Mouse (Mus musculus) thymus, adult 2 months (tissue): ENCODE measurements around the gene Msh4. TPM values are rescaled to one million over a fixed set of nuclear protein-coding genes. Genes with fewer than 3 reads are reported as not detected.

Experiments used
- DNase-seq: peaks from one replicate; pipeline ENCODE4 v3.0.0; 2021
- H3K27ac ChIP-seq: fragments of 200-500 bp; 2 replicates; pipeline ENCODE4 v1.5.1; 2012; ENCODE audit warnings: low read length, control low read depth; ENCODE audit not compliant: control insufficient read depth, insufficient read depth
- H3K27me3 ChIP-seq: fragments of 200-500 bp; 2 replicates; pipeline ENCODE4 v1.6.1; 2012; ENCODE audit warnings: mild to moderate bottlenecking, low read length, moderate library complexity, mixed read lengths; ENCODE audit not compliant: control insufficient read depth, insufficient read depth
- H3K36me3 ChIP-seq: fragments of 200-500 bp; 2 replicates; pipeline ENCODE4 v1.6.1; 2012; ENCODE audit warnings: mild to moderate bottlenecking, low read length, moderate library complexity; ENCODE audit not compliant: control insufficient read depth, insufficient read depth
- H3K4me1 ChIP-seq: fragments of 200-500 bp; replicated peaks from 2 replicates; pipeline ENCODE4 v1.6.1; 2012; ENCODE audit warnings: low read length; ENCODE audit not compliant: control insufficient read depth, insufficient read depth
- H3K4me3 ChIP-seq: fragments of 200-500 bp; 2 replicates; pipeline ENCODE4 v1.5.1; 2012; ENCODE audit warnings: mild to moderate bottlenecking, low read length, control low read depth, moderate library complexity; ENCODE audit not compliant: control insufficient read depth, insufficient read depth
- CTCF ChIP-seq: fragments of 200-500 bp; IDR thresholded peaks from 2 replicates; pipeline ENCODE4 v1.5.1; 2012; ENCODE audit warnings: mild to moderate bottlenecking, control low read depth, low read length, moderate library complexity, borderline replicate concordance; ENCODE audit not compliant: control insufficient read depth, poor library complexity, insufficient read depth; ENCODE audit errors: extremely low read depth
- POLR2A ChIP-seq: fragments of 200-500 bp; IDR thresholded peaks from 2 replicates; pipeline ENCODE4 v1.6.1; 2012; ENCODE audit warnings: mild to moderate bottlenecking, low read length, control low read depth, moderate library complexity; ENCODE audit not compliant: control insufficient read depth, poor library complexity, insufficient read depth; ENCODE audit errors: extremely low read depth
- WGBS: fragments of 180-500 bp; shearing (Covaris S2); methylation state at CpG from one replicate; pipeline ENCODE4 v1.1.7; 2018; 5-methylcytosine and 5-hydroxymethylcytosine counted together
- polyA plus RNA-seq: library from polyadenylated mRNA; depleted of rRNA; stranded (reverse); fragments of >200 nt; gene quantifications from 2 replicates; pipeline ENCODE4 v1.2.3, GENCODE M21; 2012

The Msh4 gene
- polyA plus RNA-seq, 1 experiment: 0.18 TPM

DNA sequence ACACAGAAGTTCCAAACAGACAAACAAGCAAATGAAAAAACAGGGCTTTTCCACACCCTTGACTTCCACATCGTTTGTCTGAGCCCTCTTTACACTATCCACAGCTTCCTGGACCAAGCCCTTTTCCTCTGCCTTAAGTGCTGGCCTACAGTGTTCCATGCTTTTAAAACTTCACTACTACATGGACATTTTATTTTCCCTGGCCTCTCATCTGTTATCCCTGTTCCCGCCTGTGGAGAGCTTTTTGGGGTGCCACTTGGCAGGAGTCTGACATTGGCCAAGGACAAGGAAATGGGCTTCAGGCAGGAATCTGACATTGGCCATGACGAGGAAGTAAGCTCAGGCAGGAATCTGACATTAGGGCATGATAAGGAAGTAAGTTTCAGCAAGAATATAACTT lies 3.3 kb downstream of the Msh4 start:
- WGBS: 76% methylated on average over 3 of the region's 3 CpGs
- H3K36me3 ChIP-seq: peaks cover 25% of the 10 kb centered on the region
- no peak overlapping the region for H3K27ac ChIP-seq
- peaks cover under 1% of the 10 kb centered on the region; the same call in 1 of the 2 replicates for H3K4me1 ChIP-seq
- no peaks in the 10 kb centered on the region for H3K27me3 ChIP-seq
- TF ChIP-seq POLR2A (no peak), CTCF (no peak)
- no peak overlapping the region for H3K4me3 ChIP-seq
- DNase-seq: no peak

- TF ChIP-seq POLR2A (no peak), CTCF (no peak)
- H3K27me3 ChIP-seq: no peaks in the 10 kb centered on the region
- 94% methylated on average over 1 of the region's 1 CpGs for WGBS
Measured at GRCm38 (mm10) chr3:153901904-153902303, 4.0 kb downstream of the Msh4 start.

GRCm38 (mm10) chr3:153897216-153897615 lies 8.7 kb downstream of the Msh4 start:
- TF ChIP-seq CTCF (no peak), POLR2A (no peak)
- Histone ChIP-seq H3K27ac (no peak overlapping the region), H3K4me1 (peaks cover 27% of the 10 kb centered on the region), H3K27me3 (no peaks in the 10 kb centered on the region), H3K4me3 (no peak overlapping the region), H3K36me3 (no peaks in the 10 kb centered on the region)
- WGBS: 17% methylated on average over 6 of the region's 6 CpGs
- DNase-seq: peak; percentile 36

More at GRCm38 (mm10) chr3:153901904-153902303, 4.0 kb downstream of the Msh4 start:
- H3K4me3 ChIP-seq: no peak overlapping the region
- H3K36me3 ChIP-seq: peaks cover 18% of the 10 kb centered on the region
- H3K4me1 ChIP-seq: peaks cover 5% of the 10 kb centered on the region
- H3K27ac ChIP-seq: no peak overlapping the region
- DNase-seq: no peak

DNA sequence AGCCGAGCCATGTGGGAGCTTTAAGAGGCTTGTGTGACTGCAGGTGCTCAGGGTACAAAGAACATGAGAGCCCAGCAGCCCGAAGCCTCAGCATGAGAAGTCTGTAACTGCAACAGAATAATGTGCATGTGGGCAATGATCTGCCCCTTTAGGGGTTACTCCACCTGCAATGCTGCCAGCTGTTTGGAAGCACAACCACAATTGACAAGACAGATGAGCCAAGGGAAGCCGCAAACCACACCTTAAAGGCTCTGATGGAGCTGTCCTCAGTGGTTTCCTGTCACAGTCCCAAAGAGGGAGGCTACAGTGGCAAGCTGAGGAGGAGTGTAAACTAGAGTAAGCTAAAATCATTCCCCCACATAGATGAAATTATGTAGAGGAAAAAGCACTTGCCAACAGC lies 10.5 kb downstream of the Msh4 start:
- peak overlapping the region; percentile 80 for H3K27ac ChIP-seq
- H3K36me3 ChIP-seq: no peaks in the 10 kb centered on the region
- 5% methylated on average over 3 of the region's 3 CpGs for WGBS
- no peak for TF ChIP-seq POLR2A
- TF ChIP-seq CTCF: no peak
- DNase-seq: peak; percentile 84
- no peak overlapping the region for H3K4me3 ChIP-seq
- peaks cover 27% of the 10 kb centered on the region for H3K4me1 ChIP-seq
- no peaks in the 10 kb centered on the region for H3K27me3 ChIP-seq

- Histone ChIP-seq H3K4me3 (no peak overlapping the region), H3K36me3 (no peaks in the 10 kb centered on the region), H3K4me1 (peaks cover 14% of the 10 kb centered on the region), H3K27ac (no peak overlapping the region), H3K27me3 (no peaks in the 10 kb centered on the region)
- DNase-seq: no peak
- TF ChIP-seq CTCF (no peak), POLR2A (no peak)
- 74% methylated on average over 8 of the region's 8 CpGs for WGBS
Measured at GRCm38 (mm10) chr3:153889188-153889781, 16.7 kb downstream of the Msh4 start.

- H3K36me3 ChIP-seq: no peaks in the 10 kb centered on the region
- TF ChIP-seq CTCF: no peak
- no peak for TF ChIP-seq POLR2A
- no peak for DNase-seq
- WGBS: 93% methylated on average over 6 of the region's 6 CpGs
- H3K4me1 ChIP-seq: peaks cover 6% of the 10 kb centered on the region
- no peak overlapping the region for H3K4me3 ChIP-seq
- no peak overlapping the region for H3K27ac ChIP-seq
- no peaks in the 10 kb centered on the region for H3K27me3 ChIP-seq
Measured at GRCm38 (mm10) chr3:153888141-153888540, 17.8 kb downstream of the Msh4 start.

DNA sequence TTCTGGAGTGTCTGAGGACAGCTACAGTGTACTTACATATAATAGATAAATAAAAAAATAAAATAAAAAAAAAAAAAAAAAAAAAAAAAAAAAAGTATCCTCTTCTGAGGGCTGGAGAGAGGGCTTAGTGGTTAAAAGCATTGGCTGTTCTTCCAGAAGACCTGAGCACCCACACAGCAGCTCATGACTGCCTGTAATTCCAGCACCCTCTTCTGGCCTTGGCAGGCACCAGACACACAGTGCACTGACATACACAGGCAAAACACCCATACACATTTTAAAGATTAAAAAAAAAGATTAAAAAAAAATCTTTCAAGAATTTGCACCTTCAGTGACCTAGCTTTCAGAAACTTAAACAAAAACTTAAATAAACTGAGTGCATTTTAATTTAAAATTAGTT lies 19.6 kb downstream of the Msh4 start:
- H3K4me3 ChIP-seq: no peak overlapping the region
- TF ChIP-seq CTCF (no peak), POLR2A (no peak)
- H3K27ac ChIP-seq: no peak overlapping the region
- no peaks in the 10 kb centered on the region for H3K36me3 ChIP-seq
- H3K27me3 ChIP-seq: no peaks in the 10 kb centered on the region
- no peak for DNase-seq
- no peaks in the 10 kb centered on the region for H3K4me1 ChIP-seq
